Mouse (Mus musculus) megakaryocyte-erythroid progenitor cell, adult 5-6 weeks (primary cell): ENCODE measurements around the gene Cttnbp2nl. TPM values are rescaled to one million over a fixed set of nuclear protein-coding genes. Genes with fewer than 3 reads are reported as not detected.

ENCODE experiments used
- ATAC-seq: replicated peaks from 2 replicates; pipeline ENCODE4 v1.8.0; 2016; ENCODE audit warnings: mild to moderate bottlenecking, inconsistent platforms; ENCODE audit not compliant: severe bottlenecking, poor library complexity, low FRiP score, low TSS enrichment
- total RNA-seq, 2 experiments: library from RNA; stranded (forward) in 1 of 2; stranded (reverse) in 1 of 2; fragments of 200-1000, 215-1000 nt in 1 of 2; fragments of >200 nt in 1 of 2; fragmentation: Nextera tagmentation in 1 of 2; gene quantifications; 2 replicates each; pipeline ENCODE4 v1.2.3; 2014 to 2017

Gene Cttnbp2nl
- total RNA-seq, 2 experiments from 2014 or later, result not detected

DNA sequence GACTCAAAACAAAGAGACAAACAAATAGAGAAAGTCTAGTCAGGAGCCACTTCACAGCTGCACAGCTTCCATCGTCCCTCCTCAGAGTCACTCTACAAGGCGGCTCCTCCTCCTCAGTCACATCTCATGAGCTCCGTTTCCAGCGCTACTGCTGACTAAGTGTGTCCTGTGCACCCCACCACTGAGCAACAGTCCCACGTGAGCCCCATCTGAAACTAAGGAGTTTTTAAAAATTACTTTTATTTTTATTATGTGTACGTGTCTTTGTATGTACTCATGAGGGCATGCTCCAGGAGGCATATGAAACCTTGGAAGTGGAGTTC lies 34.2 kb downstream of the Cttnbp2nl start:
- ATAC-seq, result no peak

DNA sequence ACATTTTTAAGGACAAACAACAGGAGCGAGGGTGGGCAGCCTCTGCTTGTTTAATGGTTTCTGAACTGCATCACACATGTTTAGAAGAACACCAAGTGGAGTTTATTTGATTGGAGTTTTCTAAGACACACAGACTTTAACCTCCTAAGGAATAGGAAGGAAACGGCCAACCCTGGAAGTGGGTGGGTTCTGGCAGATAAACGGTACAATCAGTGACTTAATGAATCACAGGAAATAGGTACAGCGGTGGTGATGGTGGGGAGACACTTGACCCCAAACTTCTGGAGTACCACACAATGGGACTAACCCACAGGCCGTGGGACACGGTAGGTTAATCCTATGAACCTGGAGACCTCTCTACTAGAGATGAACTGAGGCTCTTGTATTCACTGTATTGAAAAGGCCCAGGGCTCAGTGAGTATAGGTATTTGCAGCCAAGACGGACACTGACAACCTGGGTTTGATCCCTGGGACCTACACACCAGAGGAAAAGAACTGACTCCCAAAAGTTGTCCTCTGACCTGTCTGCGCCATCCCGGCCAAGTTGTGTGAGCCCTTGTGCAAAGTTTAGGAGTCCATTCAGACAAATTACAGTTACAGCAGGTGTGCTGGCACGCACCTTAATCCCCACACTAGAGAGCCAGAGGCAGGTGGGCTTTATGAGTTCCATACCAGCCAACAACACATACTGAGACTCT lies 34.7 kb downstream of the Cttnbp2nl start:
- no peak for ATAC-seq

DNA sequence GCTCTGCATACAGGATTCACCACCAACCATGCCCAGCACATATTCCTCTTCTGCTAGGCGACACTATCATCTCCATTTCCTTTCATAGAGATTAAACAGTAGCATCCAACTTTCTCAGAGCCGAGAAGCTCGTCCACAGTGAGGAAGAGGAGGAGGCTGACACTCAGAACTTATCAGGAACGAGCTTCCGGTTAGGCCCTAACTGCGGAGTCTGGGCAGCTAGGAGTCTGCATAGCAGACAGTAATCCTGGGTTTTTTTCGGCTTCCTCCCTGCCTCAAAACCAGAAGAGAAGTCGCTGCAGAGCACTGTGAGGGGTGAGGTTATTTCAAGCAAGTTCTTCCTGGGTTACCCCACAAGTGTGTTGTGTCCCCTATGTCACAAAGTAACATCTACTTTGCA lies 35.6 kb downstream of the Cttnbp2nl start:
- no peak for ATAC-seq

DNA sequence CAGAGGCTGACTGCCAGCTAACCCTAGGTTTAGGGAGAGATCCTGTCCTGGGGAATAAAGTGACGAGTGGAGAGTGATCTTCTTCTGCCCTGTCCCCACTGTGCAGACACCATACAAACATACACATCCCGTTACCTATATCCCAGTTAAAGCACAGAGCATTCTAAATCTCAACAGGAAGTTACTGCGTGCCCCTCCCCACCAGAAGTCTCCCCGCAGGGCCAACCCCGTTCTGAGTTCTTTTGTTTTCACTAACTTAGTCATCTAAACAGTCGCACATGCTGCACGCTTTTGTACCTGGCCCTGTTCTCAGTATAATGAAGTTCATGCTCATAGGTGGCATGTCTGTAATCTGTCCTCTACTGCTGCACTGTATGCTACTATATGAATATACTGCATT lies 36.7 kb downstream of the Cttnbp2nl start:
- no peak for ATAC-seq

DNA sequence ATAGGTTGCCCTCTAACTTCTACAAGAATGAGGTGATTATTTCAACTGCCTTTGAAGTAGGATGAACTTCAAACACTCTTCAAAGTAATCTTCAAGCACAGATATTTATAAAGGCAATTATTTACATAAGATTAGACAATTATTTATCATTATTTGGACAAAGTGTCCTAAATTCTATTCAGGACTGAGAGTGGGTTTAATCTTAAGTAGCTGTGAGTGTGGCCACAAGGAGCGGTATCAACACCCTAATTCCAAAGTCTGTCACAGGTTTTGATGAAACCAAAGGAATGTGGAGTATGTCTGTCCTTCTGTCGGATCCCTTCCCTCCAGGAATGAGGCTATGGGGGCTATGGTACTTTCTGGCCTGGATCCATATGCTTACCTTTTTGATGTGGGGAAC lies 38.0 kb downstream of the Cttnbp2nl start:
- no peak for ATAC-seq

DNA sequence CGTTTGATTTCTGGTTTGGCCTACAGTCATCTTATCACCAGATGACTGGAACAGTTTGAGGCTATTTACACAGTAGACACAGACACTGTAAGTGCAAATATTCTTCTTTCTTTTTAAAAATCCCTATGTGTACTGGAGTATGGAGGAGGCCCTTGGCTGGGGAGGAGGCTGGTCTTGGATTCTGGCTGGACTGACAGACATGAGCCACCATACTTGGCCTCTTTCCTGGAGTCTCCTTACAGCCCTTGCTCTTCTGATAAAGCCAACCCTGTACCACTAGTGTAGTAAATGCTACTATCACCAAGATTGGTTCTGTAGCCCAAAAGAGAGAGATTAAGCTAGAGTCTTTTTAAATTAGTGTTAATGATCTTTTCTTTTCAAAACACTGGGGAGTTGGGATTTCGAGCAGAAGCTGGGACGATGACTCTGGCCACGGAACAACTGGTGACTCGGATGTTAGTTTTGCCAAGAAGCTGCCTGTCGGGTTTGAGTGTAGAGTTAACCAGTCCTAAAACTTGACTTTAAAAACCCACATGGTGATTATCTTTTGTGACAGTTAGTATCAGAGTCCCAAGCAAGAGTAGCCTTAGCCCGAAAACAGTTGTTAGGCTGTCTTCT lies 40.1 kb downstream of the Cttnbp2nl start:
- no peak for ATAC-seq

DNA sequence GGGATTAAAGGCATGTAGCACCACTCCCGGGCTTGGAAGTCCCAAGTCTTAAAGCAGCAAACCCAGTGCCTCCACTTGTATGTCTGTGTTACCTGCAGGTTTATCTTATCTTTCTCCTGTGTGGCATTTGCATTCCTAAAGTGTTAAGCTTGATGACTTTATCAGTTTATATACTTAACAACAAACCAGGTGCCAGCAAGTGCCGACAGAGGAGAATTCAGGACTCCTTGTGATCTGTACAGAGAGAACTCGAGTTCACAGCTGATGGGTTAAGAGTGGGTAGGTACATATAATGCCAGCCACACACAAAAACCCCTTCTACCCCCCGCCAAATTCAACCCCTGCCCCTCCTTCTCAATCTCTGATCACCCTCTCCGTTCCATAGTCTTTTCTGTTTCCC lies 41.1 kb downstream of the Cttnbp2nl start:
- ATAC-seq, result no peak

DNA sequence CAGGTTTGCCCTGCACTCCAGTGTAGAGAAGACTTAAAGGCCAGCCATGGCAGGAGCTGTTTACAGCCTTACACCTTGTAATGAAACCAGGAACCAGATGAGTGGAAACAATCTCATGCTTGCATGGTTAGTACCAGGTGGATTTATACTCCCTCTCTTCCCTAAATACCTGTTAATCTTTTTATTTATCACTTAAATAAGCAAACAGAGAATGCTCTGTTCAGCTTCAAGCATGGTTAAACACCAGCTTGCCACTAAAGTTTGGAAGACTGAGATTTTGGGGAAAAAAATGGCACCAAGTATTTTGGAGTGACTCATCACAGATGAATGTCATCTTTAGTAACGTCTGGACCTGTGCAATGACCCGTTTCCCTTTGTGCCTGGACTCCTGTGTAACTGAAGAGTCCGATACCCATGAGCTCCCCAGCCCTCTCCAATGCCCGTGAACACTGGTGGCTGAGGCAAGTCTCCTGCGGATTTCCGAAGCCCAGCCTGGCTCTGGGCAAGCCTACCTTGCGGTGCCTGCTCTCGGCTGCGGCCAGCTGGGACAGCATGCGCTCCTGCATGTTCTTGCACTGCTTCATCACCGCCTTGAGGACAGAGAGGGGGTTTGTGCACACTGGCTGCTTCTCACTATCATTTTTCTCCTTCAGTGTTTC lies 42.1 kb downstream of the Cttnbp2nl start:
- no peak for ATAC-seq

DNA sequence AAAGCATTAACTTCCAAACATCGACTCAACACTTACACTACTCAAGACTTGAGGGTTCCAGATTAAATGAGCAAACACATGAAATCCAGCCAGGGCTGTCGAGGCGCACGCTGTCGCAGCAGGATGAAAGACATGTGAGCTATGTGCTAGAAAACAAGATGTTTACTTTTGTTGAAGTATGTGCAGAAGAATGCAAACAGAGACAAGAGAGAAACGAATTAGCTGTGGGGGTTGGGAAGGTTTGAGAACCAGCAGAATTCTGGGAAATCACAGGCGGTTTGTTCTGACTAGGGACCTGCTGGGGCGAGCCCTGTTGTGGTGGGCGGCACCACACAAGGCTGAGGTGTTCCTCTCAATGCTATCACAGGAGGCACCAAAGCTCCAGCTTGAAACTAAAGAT lies 44.9 kb downstream of the Cttnbp2nl start:
- no peak for ATAC-seq

DNA sequence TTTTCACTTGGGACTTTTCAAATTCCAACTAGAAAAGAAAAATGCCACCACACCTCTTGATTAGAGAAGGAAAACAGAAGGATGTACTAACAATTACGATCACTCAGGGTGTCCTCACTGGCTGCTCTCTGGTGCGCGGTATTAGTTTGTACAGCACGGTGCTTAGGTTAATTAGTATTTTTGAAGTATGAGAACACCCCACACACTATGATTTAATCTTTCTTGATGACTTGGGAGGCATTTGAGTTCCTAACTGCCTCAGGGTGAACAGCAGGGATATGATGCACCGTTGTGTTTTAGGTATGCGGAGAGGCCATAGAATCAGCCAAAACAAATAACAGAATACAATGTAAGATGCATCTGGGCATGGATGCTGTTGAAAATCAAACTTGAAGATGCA lies 46.8 kb downstream of the Cttnbp2nl start:
- no peak for ATAC-seq

DNA sequence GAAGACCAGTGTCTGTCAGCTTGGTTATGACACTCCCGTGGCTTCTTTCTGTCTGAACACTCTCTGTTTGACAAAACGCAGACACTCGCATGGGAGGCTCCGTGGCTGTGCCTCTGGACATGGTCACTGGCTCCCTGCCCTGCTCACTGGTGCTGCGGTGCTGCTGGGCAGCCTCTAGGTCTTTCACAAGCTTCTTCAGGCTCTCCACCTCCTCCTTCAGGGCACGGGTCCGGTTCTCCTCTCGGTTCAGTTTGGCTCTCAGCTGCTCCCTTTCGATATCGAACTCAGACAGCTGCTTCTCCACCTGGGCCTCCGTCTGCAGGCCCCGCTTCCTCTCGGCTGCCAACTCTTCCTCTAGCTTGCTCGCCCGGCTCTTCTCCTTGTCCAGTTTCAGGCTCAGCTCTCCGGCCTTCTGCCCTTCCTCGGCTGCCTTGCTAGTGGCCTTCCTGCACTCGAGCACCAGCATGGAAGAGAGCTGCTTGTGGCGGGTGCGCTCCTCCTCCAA lies 47.3 kb downstream of the Cttnbp2nl start:
- no peak for ATAC-seq

DNA sequence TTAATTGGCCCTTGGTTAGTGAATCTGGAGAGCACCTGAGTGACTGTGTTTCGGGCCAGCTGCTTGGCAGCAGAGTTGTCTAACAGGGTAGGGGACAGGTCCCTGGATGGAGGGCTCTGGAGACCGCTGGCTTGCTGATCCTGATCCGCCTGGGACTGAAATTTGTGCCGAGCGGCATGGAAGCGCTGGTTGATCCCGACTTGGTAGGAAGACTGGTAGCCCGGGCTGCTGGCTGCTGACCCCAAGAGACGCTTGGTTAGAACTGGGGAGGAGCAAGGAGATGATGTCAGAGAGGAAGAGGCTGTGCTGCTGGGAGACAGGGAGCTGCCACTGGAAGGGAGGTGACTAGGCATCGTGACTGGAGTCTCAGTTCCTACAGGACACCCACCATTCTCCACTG lies 47.9 kb downstream of the Cttnbp2nl start:
- ATAC-seq, result no peak

DNA sequence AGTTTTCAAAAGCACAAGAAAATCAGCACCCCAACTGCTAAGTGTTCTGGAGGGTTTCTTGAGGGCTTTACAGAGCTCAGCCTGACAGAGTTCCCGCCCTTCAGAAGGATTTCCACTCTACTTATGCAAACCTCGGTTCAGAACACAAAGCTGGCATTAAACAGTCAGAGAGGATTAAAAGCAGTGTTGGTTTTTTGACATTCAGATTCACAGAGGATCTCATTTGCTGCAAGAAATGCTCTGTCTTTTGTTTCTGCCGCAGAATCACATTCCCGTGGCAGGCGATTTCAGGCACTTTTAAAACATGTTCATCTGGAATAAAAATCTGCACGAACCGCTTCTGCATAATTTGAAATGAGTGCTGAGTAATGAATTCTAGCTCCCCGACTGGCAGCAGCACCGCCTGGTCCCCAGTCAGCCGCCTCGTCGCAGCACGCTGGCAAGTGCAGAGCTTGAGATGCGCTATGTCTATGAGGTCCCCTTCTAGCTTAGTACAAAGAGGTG lies 48.9 kb downstream of the Cttnbp2nl start:
- ATAC-seq, result no peak

DNA sequence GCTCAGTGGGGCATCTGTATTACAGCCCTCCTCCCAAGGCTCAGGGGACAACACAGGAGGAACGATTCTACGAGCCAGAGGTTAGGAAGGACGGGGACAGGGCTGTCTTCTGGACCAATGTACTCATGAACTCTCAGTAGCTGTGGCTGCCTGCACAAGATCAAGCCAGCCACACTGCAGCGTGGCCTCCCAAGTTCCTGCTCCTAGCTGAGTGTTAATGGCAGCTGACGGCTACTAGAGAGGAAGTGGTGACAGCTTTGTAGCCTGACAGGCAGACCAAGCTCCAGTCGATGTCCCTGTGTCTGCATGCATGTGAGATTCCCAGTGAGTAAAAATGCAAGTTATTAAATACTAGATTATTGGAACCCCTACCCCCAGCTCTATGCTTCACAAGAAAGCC lies 51.6 kb downstream of the Cttnbp2nl start:
- ATAC-seq, result no peak

DNA sequence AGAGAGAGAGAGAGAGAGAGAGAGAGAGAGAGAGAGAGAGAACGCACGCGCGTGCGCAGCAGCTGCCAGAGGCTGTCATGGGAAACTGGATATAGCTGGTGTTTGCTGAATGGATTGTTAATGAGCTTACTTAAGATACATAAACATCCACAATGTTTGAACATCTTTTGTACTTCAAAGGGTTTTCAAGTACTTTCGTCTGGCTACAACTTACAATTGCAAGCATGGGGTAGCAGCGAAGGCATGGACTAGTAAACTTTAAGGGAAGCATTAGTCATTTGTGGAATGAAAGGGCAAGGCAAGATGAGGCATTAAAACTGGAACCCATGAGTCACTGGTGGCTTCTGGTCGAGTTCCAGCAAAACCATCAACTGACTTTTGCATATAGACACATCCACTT lies 52.4 kb downstream of the Cttnbp2nl start:
- ATAC-seq, result no peak

DNA sequence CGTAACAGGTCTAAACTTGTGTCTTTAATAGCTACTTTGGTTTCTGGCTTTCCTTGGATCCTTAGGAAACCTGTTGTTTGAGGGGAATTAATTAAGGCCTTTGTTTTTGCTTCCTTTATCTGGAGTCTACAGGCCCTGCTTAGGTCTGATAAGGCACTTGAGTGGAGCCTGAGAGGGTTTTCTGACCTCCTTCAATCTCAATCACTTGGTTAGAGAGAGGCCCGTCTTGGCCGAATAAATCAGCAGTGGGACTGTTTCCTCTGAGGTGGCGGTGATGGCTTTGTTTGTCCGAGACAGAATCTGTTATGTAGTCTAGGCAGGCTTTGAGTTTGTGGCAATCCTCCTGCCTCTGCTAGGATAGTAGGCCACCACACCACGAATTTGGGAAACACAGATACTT lies 55.4 kb downstream of the Cttnbp2nl start:
- ATAC-seq, result no peak

DNA sequence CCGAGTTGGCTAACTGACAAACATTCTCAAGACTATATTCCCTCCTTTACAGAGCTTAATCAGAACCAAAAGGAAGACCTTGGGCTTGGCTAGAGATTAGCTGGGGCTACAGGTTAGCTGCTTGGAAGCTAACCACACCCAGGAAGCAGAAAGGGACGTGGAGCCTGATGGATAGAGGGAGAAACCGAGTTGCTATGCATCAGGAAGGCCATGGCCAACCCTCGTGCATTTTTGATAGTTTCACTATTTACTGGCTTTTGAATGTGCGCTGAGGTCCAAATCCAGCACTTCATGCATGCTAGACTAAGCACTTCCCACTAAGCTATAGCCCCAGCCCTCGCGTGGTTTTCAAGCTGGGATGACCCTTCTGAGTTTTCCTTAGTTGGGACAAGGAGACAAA lies 57.2 kb downstream of the Cttnbp2nl start:
- ATAC-seq, result no peak

DNA sequence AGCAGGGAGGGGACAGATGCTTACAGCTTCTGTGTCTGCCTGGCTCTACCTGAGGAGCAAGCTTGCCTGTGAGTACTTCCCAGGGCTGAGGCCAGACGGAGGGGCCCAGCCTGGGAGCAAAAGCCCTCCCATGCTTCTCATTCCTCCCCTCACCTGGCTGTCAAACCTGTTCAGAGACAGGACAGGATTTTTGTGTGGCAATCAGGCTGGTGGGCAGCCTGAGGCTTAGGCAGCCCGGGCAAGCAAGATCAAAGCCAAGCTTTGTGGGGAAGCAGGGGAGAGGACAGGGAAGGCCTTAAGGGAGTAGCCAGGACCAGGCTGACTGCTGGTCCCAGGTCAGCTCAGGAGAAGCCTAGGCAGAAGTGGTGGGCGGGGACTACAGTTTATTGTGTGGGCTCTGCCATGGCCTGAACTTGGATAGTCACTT lies 58.5 kb downstream of the Cttnbp2nl start:
- no peak for ATAC-seq

DNA sequence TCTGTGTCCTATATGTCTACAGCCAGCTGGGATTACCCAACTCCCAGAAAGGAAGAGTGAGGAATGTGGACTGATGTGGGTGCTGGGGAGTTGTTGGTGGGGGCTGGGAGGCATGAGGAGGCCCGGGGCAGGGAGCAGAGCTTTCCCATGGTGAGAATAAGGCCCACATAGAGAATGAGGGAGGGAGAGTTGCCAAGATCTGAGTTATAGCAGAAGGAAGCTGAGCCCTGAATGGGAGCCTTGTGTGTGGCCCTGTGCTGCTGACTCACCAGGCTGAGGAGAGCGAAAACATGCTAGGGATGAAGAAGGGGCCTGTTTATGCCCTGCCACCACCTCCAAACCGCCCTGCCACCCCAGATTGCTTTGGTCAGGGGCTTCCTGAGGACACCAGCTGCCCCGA lies 59.1 kb downstream of the Cttnbp2nl start:
- no peak for ATAC-seq

DNA sequence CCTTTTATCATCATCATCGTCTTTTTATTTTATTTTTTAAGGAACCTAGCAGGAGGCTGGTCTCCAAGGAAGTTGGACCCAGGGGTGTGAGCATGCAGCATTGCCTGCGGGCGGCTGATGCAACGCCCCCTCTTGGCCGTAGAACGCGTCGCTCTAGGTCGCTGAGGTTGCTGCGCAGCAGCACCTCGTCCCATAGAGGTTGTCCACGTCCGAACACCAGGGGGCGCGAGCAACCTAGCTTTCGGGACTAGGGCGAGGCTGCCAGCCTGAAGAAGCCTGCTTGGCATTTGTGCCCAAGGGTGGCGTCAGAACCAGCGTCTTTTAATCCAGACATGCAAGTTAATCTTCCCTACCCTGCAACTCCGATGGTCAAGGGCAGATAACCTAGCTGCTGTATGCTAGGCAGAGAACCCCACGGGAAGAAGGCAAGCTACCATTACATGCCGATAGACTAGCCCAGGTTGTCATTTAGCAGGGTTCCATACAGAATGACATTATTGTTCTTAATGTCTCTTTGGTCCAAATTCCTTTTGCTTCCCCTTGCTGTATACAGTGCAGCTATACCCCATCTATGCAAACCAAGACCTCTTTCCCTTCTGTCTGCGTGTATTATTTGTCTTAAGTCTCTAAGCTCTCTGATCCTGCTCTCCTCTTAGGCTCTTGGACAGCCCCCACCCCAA lies 60.1 kb downstream of the Cttnbp2nl start:
- peak; percentile 98 for ATAC-seq
